Mouse (Mus musculus) thymus, postnatal 4 days (tissue): ENCODE data around the gene Clec2h.
"Not testable (repeated sequence)": the region's sequence is repeated elsewhere in the genome, so short reads cannot be mapped to it uniquely, and the experiment has no call there.

Experiments used
- DNase-seq: peaks from one replicate; pipeline ENCODE4 v3.0.0; 2021

Gene Clec2h

DNA sequence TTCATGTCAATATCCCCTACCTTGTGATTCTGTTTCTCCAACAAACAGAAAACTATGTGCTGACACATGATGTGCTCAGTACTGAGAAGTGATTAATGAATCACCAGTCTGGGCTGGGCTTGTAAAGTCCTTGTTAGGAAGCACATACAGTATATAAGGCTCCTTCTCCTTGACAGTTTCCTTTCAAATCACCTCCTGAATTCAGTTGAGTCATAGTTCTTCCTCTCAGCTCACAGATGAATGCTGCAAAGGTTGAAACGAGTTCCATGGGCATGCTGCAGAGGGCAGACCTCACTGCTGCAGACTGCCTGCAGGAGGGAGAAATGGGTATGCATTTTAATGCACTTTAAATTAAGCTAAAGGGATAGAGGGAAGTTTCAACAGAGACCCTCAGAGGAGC lies at the start of gene Clec2h:
Gene Clec2h (plus strand): TSS at position 180 of the 400 bp plus-strand sequence.
- DNase-seq, result no peak

DNA sequence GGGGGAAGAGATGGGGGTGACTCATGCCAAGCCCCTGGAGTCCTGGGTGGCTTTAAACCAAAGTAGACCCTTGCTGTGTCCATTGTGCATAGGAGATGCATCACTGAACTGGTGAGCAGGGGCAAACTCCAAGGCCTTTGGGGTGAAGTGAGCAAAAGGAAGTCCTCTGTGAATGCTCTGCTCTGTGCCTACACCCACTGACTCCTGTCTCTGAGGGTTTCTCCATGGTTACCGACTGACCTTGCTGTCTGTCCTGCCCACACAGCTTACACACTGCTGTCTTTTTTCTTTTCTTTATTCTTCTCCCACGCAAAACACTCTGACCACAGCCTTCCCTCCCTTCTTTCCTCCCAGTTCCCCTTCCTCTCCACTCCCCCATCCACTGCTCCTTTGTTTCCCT lies 39.5 kb upstream of the Clec2h start:
- DNase-seq, result no peak

DNA sequence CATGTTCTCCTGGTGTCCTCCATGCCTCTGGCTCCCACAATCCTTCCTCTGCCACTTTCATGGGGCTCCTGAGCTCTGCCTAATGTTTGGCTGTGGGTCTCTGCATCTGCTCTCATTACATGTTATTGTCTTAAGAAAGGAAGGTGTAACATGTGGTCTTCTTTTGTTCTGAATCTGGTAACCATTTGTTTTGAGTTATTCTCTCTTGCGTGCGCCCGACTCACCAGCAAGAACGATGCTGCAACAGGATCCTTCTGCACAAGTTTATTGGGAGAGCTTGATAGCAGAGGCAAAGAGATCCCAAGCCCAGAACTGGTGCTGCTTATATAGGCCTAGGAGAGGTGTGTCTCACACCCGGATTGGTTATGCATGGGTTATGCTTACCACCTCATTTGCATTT lies 38.8 kb upstream of the Clec2h start, which contains the start of gene Klrb1a:
Gene Klrb1a (minus strand): TSS at position 101 of the 400 bp plus-strand sequence.
- not testable (repeated sequence) for DNase-seq

DNA sequence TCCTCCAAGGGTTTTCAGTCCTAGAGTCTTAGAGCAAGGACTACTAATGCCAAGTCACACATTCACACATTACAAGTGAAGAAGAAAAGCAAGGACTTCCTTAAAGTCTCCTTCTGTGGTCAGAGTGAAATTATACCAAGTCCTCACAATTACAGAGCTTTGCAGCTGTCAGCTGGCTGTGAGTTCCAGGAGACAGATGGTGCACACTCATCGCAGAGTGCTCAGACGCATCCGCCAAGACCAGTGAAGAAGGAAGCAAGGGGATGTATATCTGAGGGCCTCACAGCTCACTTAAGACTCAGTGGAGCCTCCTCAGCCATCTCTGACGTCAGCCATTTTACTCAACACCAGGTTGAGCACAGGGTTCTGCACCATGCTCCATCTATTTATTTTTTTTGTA lies 37.8 kb upstream of the Clec2h start:
- no peak for DNase-seq

DNA sequence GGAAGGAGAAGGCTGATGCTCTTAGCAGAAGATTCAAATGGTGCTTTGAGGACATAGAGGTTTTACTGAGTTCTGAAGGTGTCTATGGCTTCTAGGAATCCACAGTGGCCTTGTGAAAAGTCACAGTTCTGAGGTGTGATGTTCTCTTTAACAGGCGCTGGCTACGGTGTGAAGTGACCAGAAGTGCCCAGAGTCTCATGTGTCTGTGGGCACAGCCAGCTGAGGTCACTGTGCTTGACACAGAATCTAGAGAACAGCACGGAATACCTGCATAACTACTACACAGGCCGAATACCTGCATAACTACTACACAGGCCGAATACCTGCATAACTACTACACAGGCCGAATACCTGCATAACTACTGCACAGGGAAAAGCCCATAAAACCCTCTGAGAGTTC lies 36.9 kb upstream of the Clec2h start:
- not testable (repeated sequence) for DNase-seq

DNA sequence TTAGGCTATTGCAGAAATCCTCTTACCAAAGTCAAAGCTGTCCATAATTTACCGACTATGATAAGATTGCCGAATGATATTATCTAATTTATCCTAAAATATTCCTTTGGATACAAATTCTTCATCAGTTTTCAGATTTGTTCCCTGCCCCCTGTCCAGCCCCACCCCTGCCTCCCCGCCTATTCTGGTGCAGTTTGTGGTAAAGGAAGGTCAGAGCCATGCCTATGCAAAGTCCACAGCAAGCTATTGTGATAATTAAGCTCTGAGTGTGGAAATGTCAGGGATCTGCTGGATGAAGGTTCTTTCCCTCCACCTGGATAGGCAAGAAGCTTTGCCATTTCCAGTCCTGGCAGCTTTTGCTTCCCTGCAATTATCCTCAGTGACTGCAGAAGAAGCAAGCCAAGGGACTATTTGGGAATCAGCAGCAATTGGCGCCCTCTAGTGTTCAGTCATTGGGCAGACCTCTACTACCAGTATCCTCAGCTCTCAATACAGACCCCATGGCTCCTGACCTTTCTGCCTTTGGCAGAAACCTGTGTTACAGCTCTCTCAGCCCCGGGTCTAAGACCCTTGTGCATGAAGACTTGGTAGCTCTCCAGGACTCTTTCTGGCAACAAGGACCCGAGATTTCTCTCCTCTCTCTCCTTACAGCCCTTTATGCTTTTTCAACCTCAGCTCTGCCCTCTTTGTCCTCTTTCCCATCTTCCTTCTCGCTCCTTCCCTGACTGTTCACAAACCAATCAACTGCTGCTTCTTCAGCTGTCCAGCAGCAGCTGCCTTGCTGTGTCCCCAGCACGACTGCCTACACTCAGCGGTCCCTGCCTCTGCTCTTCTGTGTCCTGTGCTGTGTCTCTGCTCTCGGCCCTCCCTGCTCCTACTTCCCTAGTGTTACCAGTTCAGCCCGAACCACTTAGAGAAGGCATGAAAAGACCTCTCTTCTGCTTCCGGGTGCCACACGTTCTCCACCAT lies 32.1 kb upstream of the Clec2h start:
- peak; percentile 26 for DNase-seq

DNA sequence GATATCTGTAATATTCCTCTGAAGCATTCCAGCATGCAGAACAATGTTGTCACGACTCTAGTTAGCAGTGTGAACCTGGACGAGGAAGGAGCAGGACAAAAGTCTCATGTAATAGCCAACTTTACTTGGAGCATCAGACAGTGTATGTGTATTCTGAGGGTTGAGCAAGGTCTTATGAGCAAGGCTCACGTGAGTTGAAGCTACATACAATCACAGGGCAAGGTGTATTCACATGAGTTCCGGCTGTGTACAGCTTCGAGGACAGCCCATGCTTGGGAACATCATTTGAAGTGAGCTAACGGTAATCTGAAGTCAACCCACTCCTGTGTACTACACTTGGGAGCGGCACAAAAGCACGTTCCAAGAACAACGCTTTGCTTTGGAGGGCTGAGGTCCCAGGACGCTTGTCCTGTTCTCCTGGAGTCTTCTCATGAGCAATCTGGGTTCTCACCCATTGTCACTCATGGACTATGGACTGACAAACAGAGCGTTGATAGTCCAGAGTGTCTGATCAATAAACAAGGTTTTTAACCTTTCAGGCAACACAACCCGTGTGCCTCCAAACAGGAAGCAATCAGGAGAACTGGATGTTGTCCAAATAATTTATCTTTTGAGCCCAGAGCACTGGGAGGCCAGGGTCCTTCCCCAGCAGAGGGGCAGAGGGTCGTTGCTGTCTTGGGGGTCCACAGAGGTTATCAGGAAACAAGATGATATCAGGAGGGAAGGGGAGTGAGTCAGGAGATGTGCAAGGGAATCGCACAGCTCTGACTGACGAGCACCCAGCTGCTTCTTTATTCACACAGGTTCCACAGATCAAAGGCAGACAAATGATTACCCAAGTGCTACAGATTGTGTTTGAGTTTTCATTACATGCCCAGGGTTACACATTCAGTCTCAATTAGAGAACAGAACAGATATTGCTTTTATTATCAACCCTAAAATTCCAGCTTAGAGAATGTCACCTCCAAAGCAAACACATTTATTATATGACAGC lies 31.0 kb upstream of the Clec2h start:
- DNase-seq, result not testable (repeated sequence)

DNA sequence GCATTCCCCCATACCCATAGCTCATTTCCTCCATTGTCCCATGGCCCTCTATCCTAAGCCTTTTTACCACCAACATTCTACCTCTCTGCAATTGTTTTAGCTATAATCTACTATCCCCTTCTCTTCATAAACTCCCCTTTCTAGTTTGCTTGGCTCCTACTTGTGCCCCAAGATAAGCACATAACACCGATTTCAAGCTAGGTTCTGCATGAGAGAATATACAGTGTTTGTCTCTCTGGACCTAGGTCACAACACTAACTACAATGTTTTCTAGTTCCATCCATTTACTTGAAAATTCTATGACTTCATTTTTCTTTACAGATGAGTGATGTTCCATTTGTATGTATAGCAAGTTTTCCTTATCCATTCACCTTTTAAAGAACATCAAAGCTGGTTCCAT lies 21.5 kb upstream of the Clec2h start:
- DNase-seq, result no peak

DNA sequence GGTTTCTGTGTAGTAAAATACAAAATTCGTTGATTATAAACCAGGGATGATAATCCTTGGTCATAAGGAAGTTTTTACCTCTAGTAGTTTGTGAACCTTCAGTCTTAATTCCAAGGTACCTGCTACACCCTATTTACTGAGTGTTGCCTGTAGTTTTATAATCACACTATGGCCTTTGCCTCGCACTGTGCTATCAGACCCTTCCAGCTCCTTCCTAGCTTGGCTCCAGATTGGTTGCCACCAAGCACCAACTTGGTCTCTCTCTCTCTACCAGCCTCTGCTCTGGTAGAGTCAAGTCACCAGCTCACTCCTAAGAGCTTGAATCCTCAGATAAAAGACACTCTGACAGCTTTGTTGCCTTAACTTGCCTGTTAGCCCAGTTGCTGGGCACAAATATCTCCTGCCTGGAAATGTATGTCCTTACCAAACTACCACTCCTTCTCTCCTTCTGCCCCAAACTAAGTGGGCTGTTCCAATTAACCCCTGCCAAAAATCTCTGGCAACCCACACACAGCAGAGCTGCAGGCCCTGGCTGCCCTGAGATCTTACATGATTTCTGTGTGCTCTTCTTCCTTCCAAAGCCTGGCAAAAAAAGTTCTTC lies 21.0 kb upstream of the Clec2h start:
- DNase-seq, result no peak

DNA sequence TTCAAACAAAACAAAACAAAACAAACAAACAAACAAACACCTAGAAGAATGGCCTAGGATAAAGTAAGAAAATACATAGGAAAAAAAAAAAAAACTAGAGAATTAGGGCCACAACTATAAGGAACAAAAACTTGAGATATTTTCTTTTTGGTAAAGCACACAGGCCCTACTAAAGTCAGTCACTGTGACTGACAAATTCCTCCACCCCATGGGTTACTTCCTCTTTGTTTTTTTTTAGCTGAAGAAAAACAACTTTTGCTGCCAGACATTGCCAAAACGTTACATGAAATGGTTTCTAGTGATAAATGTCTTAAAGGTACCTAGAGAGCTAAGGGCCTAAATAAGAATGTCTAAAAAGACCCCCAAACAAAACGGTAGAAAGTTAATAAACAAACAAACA lies 18.2 kb upstream of the Clec2h start:
- no peak for DNase-seq

DNA sequence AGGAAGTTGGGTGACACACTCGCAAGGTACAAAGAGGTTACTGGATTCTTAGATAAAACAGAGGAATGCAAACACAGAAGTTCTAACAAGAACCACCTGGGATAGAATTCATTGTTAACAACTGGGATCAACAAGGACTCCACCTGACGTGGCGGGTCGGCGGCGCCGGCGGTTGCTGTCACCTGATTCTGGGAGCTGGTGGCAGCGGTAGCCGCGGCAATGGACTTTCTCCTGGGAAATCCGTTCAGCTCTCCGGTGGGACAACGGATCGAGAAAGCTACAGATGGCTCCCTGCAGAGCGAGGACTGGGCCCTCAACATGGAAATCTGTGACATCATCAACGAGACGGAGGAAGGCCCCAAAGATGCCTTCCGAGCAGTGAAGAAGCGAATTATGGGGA lies 17.5 kb upstream of the Clec2h start:
- not testable (repeated sequence) for DNase-seq

DNA sequence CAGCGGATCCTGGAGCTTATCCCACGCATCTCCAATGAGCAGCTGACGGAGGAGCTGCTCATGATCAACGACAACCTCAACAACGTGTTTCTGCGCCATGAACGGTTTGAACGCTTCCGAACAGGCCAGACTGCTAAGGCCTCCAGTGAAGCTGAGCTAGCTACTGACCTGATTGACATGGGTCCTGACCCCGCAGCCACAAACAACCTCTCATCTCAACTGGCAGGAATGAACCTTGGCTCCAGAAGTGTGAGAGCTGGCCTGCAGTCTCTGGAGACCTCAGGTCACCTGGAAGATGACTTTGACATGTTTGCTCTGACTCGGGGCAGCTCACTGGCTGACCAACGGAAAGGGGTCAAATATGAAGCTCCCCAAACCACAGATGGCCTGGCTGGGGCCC lies 16.5 kb upstream of the Clec2h start:
- DNase-seq, result not testable (repeated sequence)

DNA sequence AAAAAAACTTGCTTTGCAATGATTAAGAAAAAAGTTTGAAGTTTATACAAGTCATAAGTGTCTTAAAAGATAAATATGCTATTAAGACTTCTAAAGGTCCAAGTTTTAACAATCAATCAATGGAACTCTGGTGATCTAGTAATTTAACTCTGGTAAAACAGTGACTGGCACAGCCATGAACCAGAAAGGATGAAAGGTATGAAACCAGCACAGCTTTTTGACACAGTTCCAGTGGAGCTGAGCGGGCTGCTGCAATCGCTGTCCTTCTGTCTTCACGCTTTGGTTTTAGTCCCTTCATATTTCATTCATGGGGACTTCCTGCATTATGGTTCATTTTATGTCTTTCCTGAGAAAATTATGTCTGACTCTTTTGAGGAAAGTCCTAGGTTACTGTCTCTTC lies 12.5 kb upstream of the Clec2h start:
- no peak for DNase-seq

DNA sequence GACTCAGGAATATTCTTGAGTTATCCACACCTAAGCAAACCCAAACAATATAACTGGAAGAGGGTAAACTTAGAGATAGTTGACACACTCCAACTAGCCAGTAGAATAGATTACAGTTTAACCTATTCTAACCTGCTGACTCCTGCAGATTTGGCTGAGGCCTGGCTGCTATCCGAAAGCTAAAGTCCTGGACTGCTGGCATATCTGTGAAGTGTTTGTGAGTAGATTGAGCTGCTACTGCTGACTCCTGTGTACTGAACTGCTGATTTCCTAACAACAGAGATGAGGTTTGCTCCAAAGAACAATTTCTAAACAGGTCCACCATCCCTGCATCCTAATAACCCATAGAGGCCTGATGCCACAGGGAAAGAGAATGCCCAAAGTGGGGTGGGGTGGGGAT lies 12.0 kb upstream of the Clec2h start:
- DNase-seq, result no peak

DNA sequence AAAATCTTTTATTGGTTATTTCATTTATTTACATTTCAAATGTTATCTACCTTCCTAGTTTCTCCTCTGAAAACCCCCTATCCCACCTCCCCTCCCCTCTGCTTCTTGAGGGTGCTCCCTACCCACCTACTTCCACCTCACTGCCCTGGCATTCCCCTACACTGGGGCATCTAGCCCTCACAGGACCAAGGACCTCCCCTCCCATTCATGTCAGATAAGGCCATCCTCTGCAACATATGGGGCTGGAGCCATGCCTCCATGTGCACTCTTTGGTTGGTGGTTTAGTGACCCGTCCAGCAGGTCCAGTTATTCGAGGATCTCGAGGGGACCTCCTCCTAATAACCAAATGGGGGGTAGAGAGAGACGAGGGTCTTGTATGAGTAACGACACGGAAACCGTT lies 11.4 kb upstream of the Clec2h start:
- DNase-seq, result not testable (repeated sequence)

DNA sequence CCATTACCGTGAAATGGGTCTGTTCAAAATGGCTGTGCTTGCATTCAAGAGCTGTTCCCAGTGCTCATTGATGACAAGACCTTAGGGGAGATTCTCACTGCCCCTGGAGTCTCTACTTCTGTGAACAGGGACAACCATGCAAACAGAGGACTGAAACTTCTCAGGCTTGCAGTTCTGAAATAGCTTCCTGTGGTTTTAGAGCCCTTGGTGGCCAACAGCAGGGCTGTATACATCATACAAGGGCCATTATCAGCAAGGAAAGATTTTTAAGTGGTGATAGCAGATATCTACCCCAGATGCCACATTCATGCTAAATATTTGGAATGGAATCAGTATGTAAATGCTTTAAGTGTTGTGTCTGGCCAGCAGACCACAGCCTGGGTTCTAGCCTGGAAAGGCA lies 9.2 kb upstream of the Clec2h start:
- DNase-seq, result no peak

DNA sequence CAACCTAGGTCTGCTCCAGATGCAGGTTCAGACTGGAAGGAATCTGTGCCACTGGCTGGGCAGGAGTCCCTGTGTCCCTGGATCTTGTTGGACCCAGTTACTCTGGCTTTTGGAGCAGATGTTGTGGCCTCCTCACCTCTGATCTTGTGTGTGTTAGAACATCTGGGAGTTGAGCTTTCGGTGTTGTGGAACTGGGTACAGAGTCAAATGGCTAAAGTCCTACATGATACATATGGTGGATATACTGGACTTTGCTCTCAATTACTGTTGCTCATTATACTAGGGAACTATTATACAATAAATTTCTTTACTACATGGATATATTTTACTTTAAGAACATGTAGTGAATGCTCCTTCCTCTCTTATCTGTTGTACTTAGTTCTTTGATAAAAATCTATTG lies 936 bp upstream of the Clec2h start:
- no peak for DNase-seq

DNA sequence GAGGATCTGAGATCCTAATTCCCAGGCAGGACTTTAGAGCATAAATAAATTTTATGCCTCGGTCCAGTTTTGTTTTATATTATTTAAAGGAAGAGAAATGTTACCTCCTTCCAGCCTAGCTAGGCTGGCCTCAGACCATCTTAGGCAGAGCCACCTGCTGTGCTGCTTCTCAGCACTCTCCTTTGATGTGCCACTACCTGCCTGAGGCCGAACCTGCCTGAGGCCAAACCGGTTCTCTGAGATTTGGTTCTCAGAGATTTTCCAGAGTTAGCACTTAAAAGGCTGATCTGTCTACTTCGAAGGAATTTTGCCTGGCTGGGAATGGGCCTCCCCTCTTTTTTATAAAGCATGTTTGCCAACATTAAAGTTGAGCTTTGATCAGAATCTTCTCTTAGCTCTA lies 7.8 kb downstream of the Clec2h start:
- DNase-seq, result no peak

DNA sequence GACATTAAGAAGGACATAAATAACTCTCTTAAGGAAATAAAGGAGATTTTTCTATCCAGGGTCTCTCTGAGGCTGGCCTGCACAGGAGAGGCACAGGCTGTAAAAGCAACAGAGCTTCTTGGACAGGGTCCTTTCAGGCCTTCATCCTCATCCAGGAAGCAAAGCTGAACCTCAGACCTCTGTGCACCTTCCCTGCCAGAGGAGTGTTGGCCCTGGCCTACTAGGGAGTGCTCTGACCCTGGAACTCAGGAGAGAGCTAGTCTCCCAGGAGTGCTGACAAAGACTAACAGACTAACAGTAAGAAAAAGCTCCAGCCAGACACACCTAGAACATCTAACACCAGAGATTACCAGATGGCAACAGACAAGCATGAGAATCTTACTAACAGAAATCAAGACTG lies 17.4 kb downstream of the Clec2h start:
- DNase-seq, result no peak

DNA sequence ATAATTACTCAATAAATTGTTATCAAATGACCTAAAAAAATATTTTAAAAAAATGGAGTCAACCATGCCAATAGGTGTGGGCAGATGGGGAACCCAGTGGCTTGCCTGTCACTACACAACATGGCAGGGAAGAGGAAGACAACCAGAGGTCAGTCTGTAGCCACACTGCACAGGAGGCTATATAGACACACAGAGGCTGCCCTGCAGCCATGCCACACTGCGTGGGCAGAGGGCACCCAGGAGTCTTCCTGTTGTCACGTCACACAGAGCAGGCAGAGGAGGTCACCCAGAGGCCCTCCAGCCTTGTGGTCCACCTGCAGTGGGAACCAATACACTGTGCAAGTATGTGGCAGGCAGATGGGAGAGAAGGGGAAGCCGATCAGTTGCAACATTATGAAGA lies 39.5 kb downstream of the Clec2h start:
- no peak for DNase-seq

DNA sequence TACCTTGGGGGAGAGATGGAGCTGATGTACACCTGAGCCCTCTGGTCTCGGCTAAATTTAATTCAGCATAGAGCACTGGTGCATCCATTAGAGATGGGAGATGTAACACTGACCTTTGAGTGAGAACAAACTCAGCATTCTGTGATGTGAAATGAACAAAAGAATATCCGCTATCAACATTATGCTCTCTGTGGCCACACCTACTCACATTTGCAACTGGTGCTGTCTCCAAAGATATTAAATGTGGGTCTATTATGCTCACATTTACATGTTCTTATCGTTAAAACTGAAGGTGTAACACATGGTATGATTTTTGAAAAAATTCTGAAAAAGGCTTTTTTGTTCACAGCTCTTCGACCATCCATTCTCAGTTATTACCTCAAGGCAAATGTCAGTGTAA lies 60.8 kb downstream of the Clec2h start, which contains the start of gene Klrb1:
Gene Klrb1 (minus strand): TSS at position 101 of the 400 bp plus-strand sequence.
- DNase-seq, result no peak
